Mouse (Mus musculus) midbrain, embryonic 16.5 days (tissue): ENCODE data around the gene Sema3b. TPM values are rescaled to one million over a fixed set of nuclear protein-coding genes. Genes with fewer than 3 reads are reported as not detected.

Source experiments
- ATAC-seq: fragments of 200-750 bp; cut with Nextera tagmentation; 2 replicates; pipeline ENCODE4 v1.8.0; 2017; ENCODE audit warnings: moderate TSS enrichment
- H3K27ac ChIP-seq: fragments of 300-500 bp; sonication (generic); 2 replicates; pipeline ENCODE4 v1.5.1; 2014; ENCODE audit warnings: mild to moderate bottlenecking, low read length, mixed read lengths
- H3K27me3 ChIP-seq: fragments of 300-500 bp; sonication (generic); 2 replicates; pipeline ENCODE4 v1.6.1; 2014; ENCODE audit warnings: low read depth, low read length, mixed read lengths; ENCODE audit not compliant: control insufficient read depth, insufficient read depth
- H3K36me3 ChIP-seq: fragments of 300-500 bp; sonication (generic); 2 replicates; pipeline ENCODE4 v1.6.1; 2014; ENCODE audit warnings: mild to moderate bottlenecking, low read length, moderate library complexity, mixed read lengths; ENCODE audit not compliant: control insufficient read depth, insufficient read depth
- H3K4me1 ChIP-seq: fragments of 300-500 bp; sonication (generic); 2 replicates; pipeline ENCODE4 v1.6.1; 2014; ENCODE audit warnings: mild to moderate bottlenecking, low read length, mixed read lengths; ENCODE audit not compliant: control insufficient read depth, insufficient read depth
- H3K4me2 ChIP-seq: fragments of 300-500 bp; sonication (generic); 2 replicates; pipeline ENCODE4 v1.6.1; 2014; ENCODE audit warnings: mild to moderate bottlenecking, low read length, mixed read lengths
- H3K4me3 ChIP-seq: fragments of 300-500 bp; sonication (generic); 2 replicates; pipeline ENCODE4 v1.5.1; 2014; ENCODE audit warnings: low read depth, mild to moderate bottlenecking, low read length, moderate library complexity, mixed read lengths
- H3K9ac ChIP-seq: fragments of 300-500 bp; sonication (generic); 2 replicates; pipeline ENCODE4 v1.6.1; 2014; ENCODE audit warnings: low read depth, low read length, mixed read lengths
- H3K9me3 ChIP-seq: fragments of 300-500 bp; sonication (generic); replicated peaks from 2 replicates; pipeline ENCODE4 v1.6.1; 2014; ENCODE audit warnings: mild to moderate bottlenecking, low read length, mixed read lengths; ENCODE audit not compliant: control insufficient read depth, poor library complexity, severe bottlenecking
- WGBS: fragments of 180-500 bp; shearing (Covaris S2); extraction: QIAGEN DNeasy Blood & Tissue Kit; methylation state at CpG from one replicate; pipeline ENCODE4 v1.1.7; 2014; 5-methylcytosine and 5-hydroxymethylcytosine counted together
- polyA plus RNA-seq: library from polyadenylated mRNA; unstranded; fragments of >200 nt; fragmentation: Nextera tagmentation; extraction: Ambion mirVana; gene quantifications from 2 replicates; pipeline ENCODE4 v1.2.1, GENCODE M21; 2015

Gene Sema3b
- polyA plus RNA-seq, 1 experiment from 2014 or later, result 3.7 TPM

GRCm38 (mm10) chr9:107611456-107612190 is 2.6 kb upstream of the Sema3b start:
- H3K4me1 ChIP-seq, result peaks cover 17% of the 10 kb centered on the region
- ATAC-seq, result no peak

GRCm38 (mm10) chr9:107609433-107609830 is 403 bp upstream of the Sema3b start:
- Histone ChIP-seq H3K4me3 (no peak overlapping the region), H3K4me1 (peaks cover 17% of the 10 kb centered on the region), H3K4me2 (no peak overlapping the region), H3K36me3 (peaks cover under 1% of the 10 kb centered on the region; the same call in 1 of the 2 replicates), H3K27me3 (no peaks in the 10 kb centered on the region), H3K9ac (no peak overlapping the region), H3K27ac (no peak overlapping the region), H3K9me3 (no peaks in the 10 kb centered on the region)
- WGBS, result 67% methylated on average over 4 of the region's 4 CpGs
- ATAC-seq, result no peak

More at GRCm38 (mm10) chr9:107611456-107612190, 2.6 kb upstream of the Sema3b start:
- peaks cover 21% of the 10 kb centered on the region for H3K36me3 ChIP-seq
- no peaks in the 10 kb centered on the region for H3K27me3 ChIP-seq
- 72% methylated on average over 6 of the region's 6 CpGs for WGBS
- peak overlapping the region; percentile 73 for H3K4me2 ChIP-seq
- peak overlapping the region; percentile 88 for H3K9ac ChIP-seq
- peak overlapping the region; percentile 99 for H3K27ac ChIP-seq
- no peaks in the 10 kb centered on the region for H3K9me3 ChIP-seq
- H3K4me3 ChIP-seq, result peak overlapping the region; percentile 35

GRCm38 (mm10) chr9:107607653-107608245 is 1.3 kb downstream of the Sema3b start:
- H3K27me3 ChIP-seq, result no peaks in the 10 kb centered on the region
- WGBS, result 54% methylated on average over 9 of the region's 9 CpGs
- H3K36me3 ChIP-seq, result no peaks in the 10 kb centered on the region
- no peak overlapping the region for H3K4me3 ChIP-seq
- H3K9me3 ChIP-seq, result no peaks in the 10 kb centered on the region
- H3K9ac ChIP-seq, result no peak overlapping the region
- H3K4me2 ChIP-seq, result no peak overlapping the region
- no peak overlapping the region for H3K27ac ChIP-seq
- no peak for ATAC-seq
- H3K4me1 ChIP-seq, result peaks cover 13% of the 10 kb centered on the region

GRCm38 (mm10) chr9:107607036-107607435 is 2.0 kb downstream of the Sema3b start:
- no peak overlapping the region for H3K4me3 ChIP-seq
- no peak overlapping the region for H3K27ac ChIP-seq
- H3K36me3 ChIP-seq, result no peaks in the 10 kb centered on the region
- ATAC-seq, result no peak
- peaks cover 15% of the 10 kb centered on the region for H3K4me1 ChIP-seq
- no peak overlapping the region for H3K9ac ChIP-seq
- no peaks in the 10 kb centered on the region for H3K27me3 ChIP-seq
- 83% methylated on average over 2 of the region's 2 CpGs for whole genome bisulfite sequencing
- H3K9me3 ChIP-seq, result no peaks in the 10 kb centered on the region
- H3K4me2 ChIP-seq, result no peak overlapping the region

GRCm38 (mm10) chr9:107606591-107606990 is 2.4 kb downstream of the Sema3b start:
- Histone ChIP-seq H3K4me1 (peaks cover 11% of the 10 kb centered on the region), H3K9me3 (no peaks in the 10 kb centered on the region), H3K4me3 (no peak overlapping the region), H3K4me2 (no peak overlapping the region), H3K9ac (no peak overlapping the region), H3K36me3 (no peaks in the 10 kb centered on the region), H3K27ac (no peak overlapping the region), H3K27me3 (no peaks in the 10 kb centered on the region)
- ATAC-seq, result no peak
- WGBS, result 28% methylated on average over 9 of the region's 9 CpGs

- no peak for ATAC-seq
- no peaks in the 10 kb centered on the region for H3K27me3 ChIP-seq
- no peak overlapping the region for H3K4me3 ChIP-seq
- 44% methylated on average over 20 of the region's 23 CpGs for WGBS
- 0 out of 2 replicates have a peak overlapping the region, but pooled peaks have one; percentile 8 for H3K4me2 ChIP-seq
- no peak overlapping the region for H3K27ac ChIP-seq
- H3K4me1 ChIP-seq, result peaks cover 8% of the 10 kb centered on the region
- 0 out of 2 replicates have a peak overlapping the region, but pooled peaks have one; percentile 10 for H3K9ac ChIP-seq
- H3K9me3 ChIP-seq, result no peaks in the 10 kb centered on the region
- no peaks in the 10 kb centered on the region for H3K36me3 ChIP-seq
Observed at GRCm38 (mm10) chr9:107605041-107605661, 3.9 kb downstream of the Sema3b start.

GRCm38 (mm10) chr9:107603251-107603650 is 5.8 kb downstream of the Sema3b start:
- no peak overlapping the region for H3K9ac ChIP-seq
- no peak overlapping the region for H3K4me2 ChIP-seq
- H3K4me3 ChIP-seq, result no peak overlapping the region
- H3K27me3 ChIP-seq, result no peaks in the 10 kb centered on the region
- H3K27ac ChIP-seq, result no peak overlapping the region
- H3K36me3 ChIP-seq, result no peaks in the 10 kb centered on the region
- H3K4me1 ChIP-seq, result peaks cover 6% of the 10 kb centered on the region
- WGBS, result 87% methylated on average over 6 of the region's 6 CpGs
- ATAC-seq, result no peak
- H3K9me3 ChIP-seq, result no peaks in the 10 kb centered on the region

GRCm38 (mm10) chr9:107602068-107602648 is 6.9 kb downstream of the Sema3b start:
- no peak overlapping the region for H3K4me3 ChIP-seq
- no peaks in the 10 kb centered on the region for H3K27me3 ChIP-seq
- 11% methylated on average over 10 of the region's 10 CpGs for WGBS
- peaks cover 6% of the 10 kb centered on the region for H3K4me1 ChIP-seq
- H3K9ac ChIP-seq, result 0 out of 2 replicates have a peak overlapping the region, but pooled peaks have one; percentile 30
- ATAC-seq, result peak; percentile 49; the same call in 1 of the 2 replicates
- no peaks in the 10 kb centered on the region for H3K9me3 ChIP-seq
- no peaks in the 10 kb centered on the region for H3K36me3 ChIP-seq
- H3K27ac ChIP-seq, result peak overlapping the region; percentile 38; the same call in 1 of the 2 replicates
- H3K4me2 ChIP-seq, result no peak overlapping the region
